Mouse (Mus musculus): ENCODE results near the gene Myo18a. TPM values are rescaled to one million over a fixed set of nuclear protein-coding genes. Genes with fewer than 3 reads are reported as not detected.

Gene Myo18a
- polyA plus RNA-seq, 1 experiment from 2014 or later, result 54.4 TPM

- no peak overlapping the region for H3K4me3 ChIP-seq (replicated peaks)
- H3K27me3 ChIP-seq, result no peaks in the 10 kb centered on the region
- ATAC-seq, result no peak
- 87% methylated on average over 5 of the region's 5 CpGs for WGBS
- H3K4me2 ChIP-seq (replicated peaks), result no peak overlapping the region
- H3K9me3 ChIP-seq, result no peaks in the 10 kb centered on the region
- peaks cover 77% of the 10 kb centered on the region for H3K36me3 ChIP-seq
- H3K27ac ChIP-seq, result no peak overlapping the region
- H3K9ac ChIP-seq (replicated peaks), result no peak overlapping the region
- H3K4me1 ChIP-seq (replicated peaks), result peaks cover 44% of the 10 kb centered on the region
Measured at GRCm38 (mm10) chr11:77828163-77828562, 65.1 kb downstream of the Myo18a start.

DNA sequence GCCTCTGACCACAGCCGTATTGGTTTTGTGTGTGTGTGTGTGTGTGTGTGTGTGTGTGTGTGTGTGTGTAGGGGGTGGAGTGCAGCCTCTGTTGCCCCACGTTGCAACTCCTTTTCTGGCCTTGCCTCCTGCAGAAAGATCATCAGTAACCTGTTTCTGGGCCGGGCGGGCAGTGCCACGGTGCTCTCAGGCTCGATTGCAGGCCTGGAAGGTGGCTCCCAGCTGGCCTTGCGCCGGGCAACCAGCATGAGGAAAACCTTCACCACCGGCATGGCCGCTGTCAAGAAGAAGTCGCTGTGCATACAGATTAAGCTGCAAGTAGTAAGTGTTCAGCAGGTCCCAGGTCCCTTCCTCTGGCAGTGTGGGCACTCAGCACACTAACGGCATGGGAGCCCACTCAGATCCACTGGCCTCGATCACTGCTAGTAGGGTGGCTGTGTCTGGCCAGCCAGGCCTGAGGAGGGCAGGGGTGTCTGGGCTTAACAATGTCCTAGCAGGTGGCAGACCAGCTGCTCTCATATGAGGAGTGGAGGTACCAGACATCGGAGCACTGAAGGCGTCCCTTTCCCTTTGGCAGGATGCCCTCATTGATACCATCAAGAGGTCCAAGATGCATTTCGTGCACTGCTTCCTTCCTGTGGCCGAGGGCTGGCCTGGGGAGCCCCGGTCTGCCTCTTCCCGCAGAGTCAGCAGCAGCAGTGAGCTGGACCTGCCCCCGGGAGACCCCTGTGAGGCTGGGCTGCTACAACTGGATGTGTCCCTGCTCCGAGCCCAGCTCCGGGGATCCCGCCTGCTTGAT, 66.2 kb downstream of the Myo18a start:
- Histone ChIP-seq H3K4me2 (replicated peaks) (no peak overlapping the region), H3K9me3 (no peaks in the 10 kb centered on the region), H3K4me1 (replicated peaks) (peaks cover 44% of the 10 kb centered on the region), H3K36me3 (peaks cover 75% of the 10 kb centered on the region), H3K27me3 (no peaks in the 10 kb centered on the region), H3K27ac (peak overlapping the region; percentile 59; the same call in 1 of the 2 replicates), H3K9ac (replicated peaks) (0 out of 2 replicates have a peak overlapping the region, but pooled peaks have one; percentile 7), H3K4me3 (replicated peaks) (no peak overlapping the region)
- 78% methylated on average over 23 of the region's 23 CpGs for WGBS
- no peak for ATAC-seq

DNA sequence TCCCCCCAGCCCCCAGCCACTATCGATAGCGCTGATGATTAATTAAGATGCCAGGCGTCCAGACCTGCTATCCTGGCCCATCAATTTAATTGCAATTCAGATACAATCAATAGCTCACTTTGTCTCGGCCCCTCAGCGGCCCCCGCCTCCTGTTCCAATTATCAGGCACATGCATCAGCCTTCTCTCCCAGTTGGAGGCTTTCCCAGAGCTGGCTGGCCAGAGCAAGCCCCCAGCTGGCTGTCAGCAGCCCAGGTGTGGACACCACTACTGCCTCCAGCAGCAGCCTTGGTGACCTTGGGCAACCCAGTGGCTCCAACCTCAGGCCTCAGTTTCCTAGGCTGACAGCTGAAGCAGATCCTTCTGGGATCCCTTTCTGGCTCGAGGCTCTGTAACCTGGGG, 67.8 kb downstream of the Myo18a start:
- H3K4me1 ChIP-seq (replicated peaks), result peaks cover 37% of the 10 kb centered on the region
- no peak for ATAC-seq
- no peak overlapping the region for H3K4me2 ChIP-seq (replicated peaks)
- H3K9ac ChIP-seq (replicated peaks), result no peak overlapping the region
- no peak overlapping the region for H3K27ac ChIP-seq
- no peaks in the 10 kb centered on the region for H3K9me3 ChIP-seq
- H3K4me3 ChIP-seq (replicated peaks), result no peak overlapping the region
- WGBS, result 56% methylated on average over 7 of the region's 7 CpGs
- H3K27me3 ChIP-seq, result no peaks in the 10 kb centered on the region
- peaks cover 78% of the 10 kb centered on the region for H3K36me3 ChIP-seq

DNA sequence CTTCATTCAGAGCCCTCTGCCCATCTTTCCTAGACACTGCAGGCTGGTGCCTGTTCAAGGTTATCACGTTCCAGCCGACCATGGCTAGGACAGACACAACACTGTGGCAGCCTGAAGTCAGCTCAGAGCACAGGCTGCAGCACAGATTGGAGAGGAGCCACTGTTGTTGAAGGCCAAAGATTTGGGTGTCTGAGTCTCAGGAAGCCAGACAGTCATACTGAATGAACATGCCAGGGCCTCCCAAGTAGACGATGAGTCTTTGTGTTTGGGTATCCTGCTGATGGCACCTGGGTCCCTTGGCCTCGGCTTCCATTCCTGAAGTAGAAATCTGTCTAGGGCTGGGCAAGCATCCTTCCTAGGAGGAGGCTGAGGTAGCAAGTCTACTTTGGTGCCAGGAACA, 69.5 kb downstream of the Myo18a start:
- Histone ChIP-seq H3K4me2 (replicated peaks) (no peak overlapping the region), H3K27ac (no peak overlapping the region), H3K9me3 (no peaks in the 10 kb centered on the region), H3K9ac (replicated peaks) (no peak overlapping the region), H3K4me1 (replicated peaks) (peaks cover 31% of the 10 kb centered on the region), H3K27me3 (no peaks in the 10 kb centered on the region), H3K36me3 (peaks cover 93% of the 10 kb centered on the region), H3K4me3 (replicated peaks) (no peak overlapping the region)
- no peak for ATAC-seq
- WGBS, result 88% methylated on average over 4 of the region's 4 CpGs

GRCm38 (mm10) chr11:77835109-77835508, 72.1 kb downstream of the Myo18a start:
- peaks cover 83% of the 10 kb centered on the region for H3K36me3 ChIP-seq
- no peaks in the 10 kb centered on the region for H3K27me3 ChIP-seq
- 77% methylated on average over 3 of the region's 3 CpGs for WGBS

DNA sequence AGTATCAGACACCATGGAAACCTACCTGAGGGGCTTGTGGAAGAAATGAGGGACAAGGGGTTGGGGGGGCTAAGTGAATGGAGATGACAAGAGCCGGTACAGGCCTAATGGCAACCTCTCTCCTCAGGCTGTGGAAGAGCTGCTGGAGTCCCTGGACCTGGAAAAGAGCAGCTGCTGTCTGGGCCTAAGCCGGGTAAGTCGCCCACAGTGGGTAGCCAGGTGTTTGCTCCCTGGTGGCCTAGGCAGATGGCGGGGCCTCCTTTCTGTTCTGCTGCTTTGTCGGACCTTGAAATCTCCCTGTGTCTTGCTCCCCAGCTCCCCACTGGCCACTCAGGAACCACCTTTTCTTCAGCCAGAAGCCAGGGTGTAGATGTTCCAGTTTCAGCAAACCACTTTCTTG, 73.2 kb downstream of the Myo18a start:
- peaks cover 87% of the 10 kb centered on the region for H3K36me3 ChIP-seq
- H3K9me3 ChIP-seq, result no peaks in the 10 kb centered on the region
- H3K27ac ChIP-seq, result no peak overlapping the region
- 0 out of 2 replicates have a peak, but pooled peaks have one; percentile 24 for ATAC-seq
- WGBS, result 75% methylated on average over 5 of the region's 5 CpGs
- 0 out of 2 replicates have a peak, but pooled peaks cover 10% of the 10 kb centered on the region for H3K4me1 ChIP-seq (replicated peaks)
- H3K9ac ChIP-seq (replicated peaks), result peak overlapping the region; percentile 39
- no peak overlapping the region for H3K4me3 ChIP-seq (replicated peaks)
- no peaks in the 10 kb centered on the region for H3K27me3 ChIP-seq
- H3K4me2 ChIP-seq (replicated peaks), result no peak overlapping the region

More at GRCm38 (mm10) chr11:77835109-77835508, 72.1 kb downstream of the Myo18a start:
- H3K4me3 ChIP-seq (replicated peaks), result no peak overlapping the region
- H3K9me3 ChIP-seq, result no peaks in the 10 kb centered on the region
- peaks cover 20% of the 10 kb centered on the region for H3K4me1 ChIP-seq (replicated peaks)
- H3K27ac ChIP-seq, result no peak overlapping the region
- no peak for ATAC-seq
- no peak overlapping the region for H3K9ac ChIP-seq (replicated peaks)
- H3K4me2 ChIP-seq (replicated peaks), result no peak overlapping the region

- H3K9ac ChIP-seq (replicated peaks), result 0 out of 2 replicates have a peak overlapping the region, but pooled peaks have one; percentile 39
Measured at GRCm38 (mm10) chr11:77836751-77837150, 73.7 kb downstream of the Myo18a start.

DNA sequence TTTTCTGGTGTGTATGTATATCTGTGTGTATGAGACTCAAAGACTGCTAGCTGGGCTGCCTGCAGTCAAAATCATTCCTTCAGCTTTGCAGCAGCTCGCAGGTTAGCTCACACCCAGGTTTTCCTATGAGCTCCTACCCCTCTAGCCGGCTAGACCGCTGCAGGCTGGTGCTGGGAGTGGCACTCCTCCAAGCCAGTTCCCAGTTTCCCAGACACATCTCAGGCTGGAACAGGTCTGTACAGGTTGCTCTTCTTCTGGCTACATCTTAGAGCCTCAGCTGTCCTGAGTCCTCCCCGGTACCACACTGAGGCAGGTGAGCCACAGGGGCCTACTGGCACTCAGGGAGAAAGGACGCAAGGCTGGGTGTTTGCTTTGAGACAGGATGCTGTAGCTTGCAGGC, 74.8 kb downstream of the Myo18a start:
- H3K4me1 ChIP-seq (replicated peaks), result 0 out of 2 replicates have a peak, but pooled peaks cover 10% of the 10 kb centered on the region
- peaks cover 88% of the 10 kb centered on the region for H3K36me3 ChIP-seq
- no peak overlapping the region for H3K27ac ChIP-seq
- no peak overlapping the region for H3K4me2 ChIP-seq (replicated peaks)
- no peak for ATAC-seq
- H3K4me3 ChIP-seq (replicated peaks), result no peak overlapping the region
- H3K9me3 ChIP-seq, result no peaks in the 10 kb centered on the region
- 89% methylated on average over 5 of the region's 5 CpGs for WGBS
- no peak overlapping the region for H3K9ac ChIP-seq (replicated peaks)
- no peaks in the 10 kb centered on the region for H3K27me3 ChIP-seq

More at GRCm38 (mm10) chr11:77836751-77837150, 73.7 kb downstream of the Myo18a start:
- Histone ChIP-seq H3K4me2 (replicated peaks) (no peak overlapping the region), H3K4me1 (replicated peaks) (0 out of 2 replicates have a peak, but pooled peaks cover 10% of the 10 kb centered on the region), H3K27ac (no peak overlapping the region), H3K27me3 (no peaks in the 10 kb centered on the region), H3K36me3 (peaks cover 88% of the 10 kb centered on the region), H3K9me3 (no peaks in the 10 kb centered on the region), H3K4me3 (replicated peaks) (no peak overlapping the region)
- ATAC-seq, result no peak
- 68% methylated on average over 4 of the region's 4 CpGs for WGBS

DNA sequence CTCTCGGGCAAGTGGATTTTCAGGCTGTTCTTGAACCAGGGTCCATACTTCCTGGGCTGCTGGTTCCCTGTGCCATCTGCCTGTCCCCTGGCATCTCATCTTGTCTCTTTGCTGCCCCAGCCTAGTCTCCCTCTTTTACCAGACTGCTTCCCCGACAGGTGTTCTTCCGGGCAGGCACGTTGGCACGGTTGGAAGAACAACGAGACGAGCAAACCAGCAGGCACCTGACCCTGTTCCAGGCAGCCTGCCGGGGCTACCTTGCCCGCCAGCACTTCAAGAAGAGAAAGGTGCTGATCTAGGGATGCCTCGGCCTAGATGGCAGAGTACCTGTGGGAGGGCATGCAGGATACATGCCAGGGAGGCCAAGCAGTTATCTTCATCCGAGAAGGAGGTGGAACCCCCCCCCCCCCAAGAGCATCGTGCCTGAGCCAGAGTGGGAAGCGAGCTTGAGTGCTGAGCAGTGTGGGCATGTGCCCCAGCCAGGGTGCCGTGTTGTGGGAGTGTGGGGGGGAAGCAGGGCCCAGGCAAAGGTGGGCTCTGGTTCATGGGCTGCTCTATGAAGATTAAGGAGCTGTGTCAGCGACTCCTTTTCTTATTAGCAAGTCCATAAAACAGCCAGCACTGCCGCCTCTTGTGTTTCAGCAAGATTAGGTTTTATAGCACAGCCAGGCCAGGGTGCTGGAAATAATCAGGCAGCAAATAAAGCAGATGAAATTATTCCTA, 77.6 kb downstream of the Myo18a start:
- Histone ChIP-seq H3K9ac (replicated peaks) (no peak overlapping the region), H3K4me2 (replicated peaks) (no peak overlapping the region), H3K27me3 (no peaks in the 10 kb centered on the region), H3K27ac (no peak overlapping the region), H3K4me3 (replicated peaks) (no peak overlapping the region), H3K9me3 (no peaks in the 10 kb centered on the region), H3K36me3 (peaks cover 88% of the 10 kb centered on the region), H3K4me1 (replicated peaks) (peaks cover 22% of the 10 kb centered on the region)
- no peak for ATAC-seq
- 85% methylated on average over 16 of the region's 16 CpGs for WGBS

- no peak overlapping the region for H3K4me2 ChIP-seq (replicated peaks)
- WGBS, result 87% methylated on average over 21 of the region's 21 CpGs
- no peak for ATAC-seq
- no peak overlapping the region for H3K4me3 ChIP-seq (replicated peaks)
- no peaks in the 10 kb centered on the region for H3K9me3 ChIP-seq
- 0 out of 2 replicates have a peak overlapping the region, but pooled peaks have one; percentile 19 for H3K9ac ChIP-seq (replicated peaks)
- peaks cover 27% of the 10 kb centered on the region for H3K4me1 ChIP-seq (replicated peaks)
- peaks cover 91% of the 10 kb centered on the region for H3K36me3 ChIP-seq
- H3K27ac ChIP-seq, result no peak overlapping the region
- H3K27me3 ChIP-seq, result 0 out of 2 replicates have a peak, but pooled peaks cover 10% of the 10 kb centered on the region
Measured at GRCm38 (mm10) chr11:77843068-77843905, 80.2 kb downstream of the Myo18a start.

DNA sequence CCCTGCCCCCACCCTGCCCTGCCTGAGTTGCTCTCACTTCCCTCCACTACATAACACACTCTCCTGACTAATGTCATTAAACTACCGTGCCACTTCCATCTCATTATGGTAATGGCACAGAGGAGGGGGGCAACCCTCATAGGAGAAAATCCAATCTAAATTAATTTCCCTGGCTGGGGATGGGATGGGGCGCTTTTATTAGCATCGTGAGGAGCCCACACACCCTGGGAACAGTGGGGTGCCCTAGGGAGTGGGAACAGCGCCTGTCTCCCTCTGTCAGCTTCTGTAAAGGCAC, 80.8 kb downstream of the Myo18a start:
- H3K9me3 ChIP-seq, result no peaks in the 10 kb centered on the region
- peaks cover 33% of the 10 kb centered on the region for H3K4me1 ChIP-seq (replicated peaks)
- WGBS, result 44% methylated on average over 4 of the region's 4 CpGs
- no peak overlapping the region for H3K4me2 ChIP-seq (replicated peaks)
- ATAC-seq, result no peak
- peaks cover 92% of the 10 kb centered on the region for H3K36me3 ChIP-seq
- H3K27me3 ChIP-seq, result 0 out of 2 replicates have a peak, but pooled peaks cover 11% of the 10 kb centered on the region
- H3K9ac ChIP-seq (replicated peaks), result 0 out of 2 replicates have a peak overlapping the region, but pooled peaks have one; percentile 19
- peak overlapping the region; percentile 30; the same call in 1 of the 2 replicates for H3K27ac ChIP-seq
- no peak overlapping the region for H3K4me3 ChIP-seq (replicated peaks)
